Mouse (Mus musculus) gonadal fat pad, adult 2 months (tissue): Measurements from ENCODE around the gene Ift140. TPM values are rescaled to one million over a fixed set of nuclear protein-coding genes. Genes with fewer than 3 reads are reported as not detected.

Experiments used
- DNase-seq: peaks from one replicate; pipeline ENCODE4 v3.0.0-alpha.2; 2012; ENCODE audit warnings: low read depth
- polyA plus RNA-seq: library from polyadenylated mRNA; depleted of rRNA; stranded (reverse); fragments of >200 nt; gene quantifications from 2 replicates; pipeline ENCODE4 v1.2.3, GENCODE M21; 2012

The Ift140 gene
- polyA plus RNA-seq, 1 experiment = 17.7 TPM

DNA sequence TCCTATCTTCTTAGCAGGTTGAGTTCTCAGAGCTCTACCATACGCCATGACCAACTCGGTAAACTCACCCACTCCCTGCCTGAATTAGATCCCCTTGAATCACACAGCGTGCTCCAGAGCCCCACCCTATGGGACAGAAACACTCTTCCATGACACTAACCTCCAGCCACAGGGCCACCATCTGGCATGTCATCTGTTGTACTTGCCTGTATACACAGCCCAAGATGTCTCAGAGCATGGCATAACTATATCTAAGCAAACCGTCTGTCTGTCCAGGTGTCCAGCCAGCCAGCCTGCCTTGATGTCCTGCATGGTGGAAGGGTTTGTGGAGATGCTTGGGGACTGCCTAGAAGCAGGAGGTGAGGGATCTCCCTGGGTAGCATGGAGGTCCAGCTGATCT lies 61.0 kb downstream of the Ift140 start:
- no peak for DNase-seq

- no peak for DNase-seq
Measured at GRCm38 (mm10) chr17:25077771-25078372, 62.0 kb downstream of the Ift140 start.

DNA sequence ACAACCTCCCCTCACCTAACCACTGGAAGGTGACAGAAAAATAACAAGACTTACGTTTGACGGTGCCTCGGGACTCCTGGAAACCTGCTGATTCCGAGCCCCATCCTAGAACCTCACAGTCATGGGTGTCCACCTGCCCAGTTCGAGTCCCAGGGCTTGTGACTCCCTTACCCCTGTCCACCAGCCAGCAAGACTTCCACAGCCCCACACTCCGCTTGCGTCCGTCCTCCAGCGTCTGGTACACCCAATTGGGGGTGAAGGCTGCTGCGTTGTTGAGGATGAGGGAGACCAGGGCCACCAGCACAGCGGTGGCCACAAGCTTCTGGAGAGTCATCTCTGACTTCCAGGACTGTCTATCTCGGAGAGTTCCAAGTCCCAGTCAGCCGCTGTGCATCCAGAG lies 64.3 kb downstream of the Ift140 start:
- no peak for DNase-seq

DNA sequence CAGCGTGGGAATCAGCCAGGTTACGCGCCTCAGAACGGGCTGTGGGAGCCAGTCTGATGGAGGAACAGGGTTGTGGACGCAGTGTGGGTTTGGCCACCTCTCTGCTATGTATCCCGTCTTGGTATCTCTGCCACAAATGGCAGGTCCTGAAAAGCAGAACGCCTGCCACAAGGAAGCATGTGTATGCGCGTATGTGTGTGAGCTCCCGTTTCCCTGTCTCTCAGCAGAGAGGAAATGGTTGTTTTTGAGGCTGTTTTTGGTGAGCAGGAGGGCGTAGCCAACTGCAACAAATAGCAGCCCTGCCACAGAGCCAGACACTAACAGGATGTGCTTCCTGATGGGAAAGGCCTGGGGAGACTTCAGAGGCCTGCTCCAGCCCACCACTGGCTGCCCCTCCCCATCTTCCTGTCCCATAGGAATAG lies 65.1 kb downstream of the Ift140 start:
- no peak for DNase-seq

- DNase-seq = no peak
Measured at GRCm38 (mm10) chr17:25082081-25082847, 66.4 kb downstream of the Ift140 start.

DNA sequence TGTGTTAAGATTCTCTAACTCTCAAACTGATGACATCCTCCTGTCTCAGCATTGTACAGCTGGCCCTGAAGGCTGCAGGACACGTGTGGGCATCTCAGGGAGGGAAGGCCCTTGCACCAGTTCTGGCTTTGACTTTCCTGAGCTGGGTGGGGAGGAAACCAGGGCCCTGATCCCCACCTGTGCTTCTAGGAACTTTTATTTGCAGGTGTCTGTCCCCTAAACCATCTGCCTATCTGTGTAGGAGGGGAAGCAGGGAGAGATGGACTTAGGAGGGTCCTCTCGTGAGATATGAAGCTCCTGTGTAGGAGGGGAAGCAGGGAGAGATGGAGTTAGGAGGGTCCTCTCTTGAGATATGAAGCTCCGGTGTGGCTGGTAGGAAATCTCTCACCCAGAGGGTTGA lies 67.0 kb downstream of the Ift140 start:
- DNase-seq = no peak

DNA sequence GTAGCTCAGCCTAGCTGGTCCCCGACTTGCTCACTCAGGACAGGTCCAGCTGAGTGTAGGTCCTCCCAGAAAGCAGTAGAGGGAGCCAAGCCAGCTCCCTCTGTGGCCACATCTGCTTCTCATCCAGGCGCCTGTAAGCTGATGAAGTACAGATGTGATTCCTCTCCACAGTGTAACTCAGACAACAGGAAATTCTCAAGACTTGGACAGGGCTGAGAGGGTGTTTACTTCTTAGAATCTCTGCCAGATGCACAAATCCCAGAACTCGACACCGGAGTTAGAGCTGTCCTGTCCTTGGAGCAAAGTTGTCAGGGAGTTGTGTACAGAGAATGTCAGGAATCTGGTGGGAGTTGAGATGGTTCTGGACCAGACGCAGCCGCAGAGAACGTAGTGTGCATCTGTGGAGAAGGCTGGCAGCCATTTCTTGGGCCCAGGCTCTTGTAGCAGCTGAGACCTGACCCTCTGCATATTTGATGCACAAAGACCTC lies 67.6 kb downstream of the Ift140 start, which contains the start of gene Tmem204:
Gene Tmem204 (minus strand): TSS at position 148 of the 488 bp plus-strand sequence.
- no peak for DNase-seq

DNA sequence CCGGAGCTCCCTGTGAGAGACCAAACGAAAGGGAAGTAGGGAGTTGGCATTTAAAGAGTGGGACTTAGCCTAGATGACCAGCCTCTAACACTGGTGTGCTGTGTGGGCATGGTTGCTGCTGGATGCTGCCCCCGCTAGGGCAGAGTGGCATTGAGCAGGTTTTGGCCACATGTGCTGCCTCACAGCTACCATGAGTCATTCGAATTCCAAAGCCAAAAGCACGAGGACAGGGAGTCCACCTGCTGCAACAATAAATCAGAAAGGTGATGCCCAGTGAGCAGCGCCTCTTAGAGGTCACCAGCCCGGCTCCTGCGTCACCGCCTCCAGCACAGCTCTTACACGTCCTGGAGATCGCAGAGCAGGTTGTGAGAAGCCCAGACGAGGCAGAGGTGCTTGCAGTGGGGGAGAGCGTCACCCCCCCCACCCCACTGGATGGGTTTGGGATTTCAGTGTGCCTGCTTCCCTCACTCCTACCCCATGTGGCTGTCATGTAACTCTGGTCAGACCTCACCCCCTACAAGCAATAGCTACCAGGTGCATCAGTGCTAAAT lies 69.0 kb downstream of the Ift140 start:
- DNase-seq = no peak

- no peak for DNase-seq
Measured at GRCm38 (mm10) chr17:25086724-25087123, 70.8 kb downstream of the Ift140 start.

DNA sequence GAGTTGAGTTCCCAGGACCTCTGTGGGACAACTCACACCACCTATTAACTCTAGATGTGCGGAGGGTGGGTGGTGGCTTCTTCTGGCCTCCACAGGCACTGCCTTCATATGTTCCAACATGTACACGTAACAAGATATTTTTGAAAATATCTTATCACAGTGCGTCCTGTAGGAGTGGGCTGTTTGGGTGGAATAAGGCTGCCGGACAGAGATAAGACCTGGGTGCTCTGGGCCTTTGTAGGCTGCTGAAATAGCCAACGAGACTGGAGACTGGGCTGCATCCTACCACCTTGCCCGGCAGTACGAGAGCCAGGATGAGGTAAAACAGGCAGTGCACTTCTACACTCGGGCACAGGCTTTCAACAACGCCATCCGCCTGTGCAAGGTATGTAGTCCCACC lies 73.3 kb downstream of the Ift140 start:
- DNase-seq = no peak

DNA sequence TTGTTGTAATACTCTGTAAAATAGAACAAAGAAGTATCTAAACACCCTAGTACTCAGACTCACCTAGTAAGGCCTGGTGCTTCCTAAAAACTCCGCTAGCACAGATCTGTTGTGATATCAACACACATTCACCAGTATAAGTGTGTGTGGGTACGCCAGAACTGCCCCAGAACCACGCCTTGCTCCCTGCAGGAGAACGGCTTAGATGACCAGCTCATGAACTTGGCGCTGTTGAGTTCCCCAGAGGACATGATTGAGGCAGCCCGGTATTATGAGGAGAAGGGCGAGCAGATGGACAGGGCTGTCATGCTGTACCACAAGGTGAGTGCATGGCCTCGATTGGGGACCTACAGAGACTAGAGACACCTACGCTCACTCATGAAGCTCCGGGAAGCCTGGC lies 74.6 kb downstream of the Ift140 start:
- no peak for DNase-seq

DNA sequence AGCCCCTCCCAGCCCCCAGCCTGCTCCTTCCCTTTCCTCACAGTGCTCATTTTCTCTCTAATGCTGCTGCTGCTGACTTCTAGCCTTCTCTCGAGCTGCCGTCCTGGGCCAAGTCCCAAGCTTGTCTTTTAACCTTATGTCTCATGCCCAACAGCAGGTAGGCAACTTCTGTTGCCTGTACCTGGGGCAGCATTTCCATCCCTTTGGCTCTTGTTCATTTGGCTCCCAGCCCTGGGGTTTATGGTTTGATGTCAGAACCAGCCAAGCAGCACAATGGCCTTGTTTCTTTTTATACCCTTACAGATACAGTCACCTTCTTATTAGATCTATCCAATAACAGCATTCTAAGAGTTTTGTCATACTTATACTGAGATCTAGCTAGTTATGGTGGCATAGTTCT lies 80.3 kb downstream of the Ift140 start:
- DNase-seq = no peak

- DNase-seq = no peak
Measured at GRCm38 (mm10) chr17:25100052-25100451, 84.2 kb downstream of the Ift140 start.

- DNase-seq = no peak
Measured at GRCm38 (mm10) chr17:25101338-25101737, 85.5 kb downstream of the Ift140 start.

DNA sequence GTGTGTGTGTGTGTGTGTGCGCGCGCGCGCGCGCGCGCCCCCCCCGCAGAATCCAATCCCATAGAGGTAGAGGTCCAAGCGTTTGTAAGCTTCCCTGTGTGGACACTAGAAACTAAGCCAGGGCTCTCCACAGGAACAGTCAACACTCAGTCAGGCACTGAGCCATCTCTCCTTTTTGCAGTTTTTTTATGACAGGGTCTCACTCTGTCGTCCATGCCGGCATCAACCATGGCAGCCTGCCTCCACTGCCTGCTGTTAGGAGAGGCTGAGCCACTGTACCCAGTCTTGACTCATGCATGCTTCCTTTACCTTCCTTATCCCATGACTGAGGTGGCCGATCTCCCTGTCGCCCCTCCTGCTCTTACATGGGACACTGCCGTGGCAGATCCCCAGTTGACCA lies 91.9 kb downstream of the Ift140 start:
- no peak for DNase-seq

DNA sequence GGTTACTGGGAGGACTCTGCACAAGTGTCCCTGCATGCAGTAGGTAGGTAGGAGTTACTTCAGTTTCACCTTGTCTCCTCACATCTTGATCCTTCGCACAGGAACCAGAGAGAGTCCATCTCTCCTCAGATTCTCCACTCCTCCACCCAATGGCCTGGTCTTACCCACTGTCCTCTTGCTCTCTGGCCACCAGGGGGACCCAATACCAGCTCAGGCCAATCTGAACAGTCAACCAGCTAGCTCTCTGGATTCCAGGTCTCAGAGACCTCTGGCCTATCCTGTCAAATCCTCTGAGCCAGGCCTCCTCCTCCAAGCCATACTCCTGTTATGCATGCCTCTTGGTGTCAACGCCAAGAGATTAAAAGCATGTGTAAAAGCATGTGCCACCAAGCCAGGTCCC lies 93.7 kb downstream of the Ift140 start:
- DNase-seq = no peak

- DNase-seq = no peak
Measured at GRCm38 (mm10) chr17:25110590-25110989, 94.7 kb downstream of the Ift140 start.

GRCm38 (mm10) chr17:25111220-25111619 lies 95.3 kb downstream of the Ift140 start:
- DNase-seq = no peak

DNA sequence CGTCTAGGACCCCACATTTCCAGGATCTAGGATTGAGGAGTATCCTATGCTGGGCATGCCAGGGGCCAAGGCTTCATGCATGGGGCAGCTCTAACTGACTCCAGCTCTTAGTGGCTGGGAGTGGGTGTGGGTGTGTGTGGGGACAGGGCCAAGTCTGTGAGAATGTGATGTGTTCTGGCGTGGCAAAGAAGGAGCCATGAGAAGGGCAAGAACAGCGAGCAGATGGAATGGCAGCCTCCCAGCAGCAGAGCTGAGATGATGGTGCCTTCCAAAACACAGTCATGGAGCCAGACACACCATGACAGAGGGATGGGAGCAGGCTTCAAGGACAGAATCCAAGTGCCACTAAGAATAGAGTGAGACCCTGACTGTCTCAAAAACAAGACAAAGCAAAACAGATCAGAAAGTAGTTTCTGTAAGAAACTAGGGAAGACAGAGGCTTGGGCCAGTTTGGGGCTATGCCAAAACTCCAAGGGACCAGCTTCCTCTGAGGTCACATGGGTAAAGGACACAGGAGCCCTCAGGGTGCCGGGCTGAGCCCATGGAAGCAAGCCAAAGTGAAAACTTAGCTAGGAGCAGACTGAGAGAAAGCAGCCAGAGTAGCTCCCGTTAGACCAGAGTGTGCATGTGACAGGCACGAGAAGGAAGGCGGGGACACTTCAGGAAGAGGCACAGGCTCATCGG lies 96.0 kb downstream of the Ift140 start:
- no peak for DNase-seq

- no peak for DNase-seq
Measured at GRCm38 (mm10) chr17:25112423-25112810, 96.5 kb downstream of the Ift140 start.

- DNase-seq = no peak
Measured at GRCm38 (mm10) chr17:25114908-25115645, 99.2 kb downstream of the Ift140 start.
